Mouse (Mus musculus): ENCODE results near the gene Pgls. TPM values are rescaled to one million over a fixed set of nuclear protein-coding genes. Genes with fewer than 3 reads are reported as not detected.
A peak's percentile ranks its signal among the peaks of the same experiment; 100 is the strongest.

Pgls gene
- polyA plus RNA-seq (2014; fragmentation: Nextera tagmentation; extraction: Ambion mirVana) = 258 and 266 TPM in 2 replicates

- peak; percentile 84 for ATAC-seq (ENCODE audit: insufficient number of reproducible peaks, insufficient read depth, low FRiP score, low read depth)
- Histone ChIP-seq H3K27ac (ENCODE audit: low read length) (peak within 1 kb of the TSS; percentile 97), H3K9me3 (ENCODE audit: control insufficient read depth, low read depth, low read length) (no peaks in the 10 kb centered on the region), H3K4me1 (ENCODE audit: control insufficient read depth, insufficient read depth, low read length) (peaks cover 18% of the 10 kb centered on the region; the same call in 1 of the 2 replicates), H3K27me3 (ENCODE audit: control insufficient read depth, insufficient read depth, low read length) (no peaks in the 10 kb centered on the region), H3K4me3 (ENCODE audit: low read depth, low read length) (peak within 1 kb of the TSS; percentile 90), H3K9ac (replicated peaks; ENCODE audit: low read depth, low read length) (peak within 1 kb of the TSS; percentile 89), H3K4me2 (replicated peaks; ENCODE audit: low read depth, low read length) (peak within 1 kb of the TSS; percentile 80), H3K36me3 (ENCODE audit: control insufficient read depth, insufficient read depth, low read length) (peaks cover 6% of the 10 kb centered on the region)
- under 1% methylated on average over 68 of the region's 71 CpGs for WGBS
These were observed at the start of gene Pgls for GRCm38 (mm10) chr8:71591471-71592373. Gene Pgls, plus strand, starts transcription at chr8:71592176.

- Histone ChIP-seq H3K27ac (ENCODE audit: low read length) (peak within 1 kb of the TSS; percentile 30; the same call in 1 of the 2 replicates), H3K4me1 (ENCODE audit: control insufficient read depth, insufficient read depth, low read length) (peaks cover 7% of the 10 kb centered on the region)
- peak; percentile 92 for ATAC-seq (ENCODE audit: insufficient number of reproducible peaks, insufficient read depth, low FRiP score, low read depth)
These were observed 49.2 kb upstream of the Pgls start, which contains the start of gene Mvb12a for GRCm38 (mm10) chr8:71542632-71543343. Gene Mvb12a, plus strand, starts transcription at chr8:71542922.

GRCm38 (mm10) chr8:71543755-71544154, 48.2 kb upstream of the Pgls start:
- peak overlapping the region; percentile 84 for H3K4me2 ChIP-seq (replicated peaks; ENCODE audit: low read depth, low read length)
- no peak for ATAC-seq (ENCODE audit: insufficient number of reproducible peaks, insufficient read depth, low FRiP score, low read depth)
- no peak overlapping the region for H3K27ac ChIP-seq (ENCODE audit: low read length)
- H3K4me3 ChIP-seq (ENCODE audit: low read depth, low read length) = peak overlapping the region; percentile 78
- H3K9me3 ChIP-seq (ENCODE audit: control insufficient read depth, low read depth, low read length) = no peaks in the 10 kb centered on the region
- peaks cover 15% of the 10 kb centered on the region; the same call in 1 of the 2 replicates for H3K36me3 ChIP-seq (ENCODE audit: control insufficient read depth, insufficient read depth, low read length)
- 74% methylated on average over 9 of the region's 9 CpGs for WGBS
- H3K27me3 ChIP-seq (ENCODE audit: control insufficient read depth, insufficient read depth, low read length) = no peaks in the 10 kb centered on the region
- peaks cover 7% of the 10 kb centered on the region for H3K4me1 ChIP-seq (ENCODE audit: control insufficient read depth, insufficient read depth, low read length)
- H3K9ac ChIP-seq (replicated peaks; ENCODE audit: low read depth, low read length) = peak overlapping the region; percentile 69; the same call in 1 of the 2 replicates

More at GRCm38 (mm10) chr8:71542632-71543343, 49.2 kb upstream of the Pgls start, which contains the start of gene Mvb12a:
- WGBS = under 1% methylated on average over 55 of the region's 55 CpGs
- H3K9me3 ChIP-seq (ENCODE audit: control insufficient read depth, low read depth, low read length) = no peaks in the 10 kb centered on the region
- no peaks in the 10 kb centered on the region for H3K27me3 ChIP-seq (ENCODE audit: control insufficient read depth, insufficient read depth, low read length)
- peaks cover 11% of the 10 kb centered on the region; the same call in 1 of the 2 replicates for H3K36me3 ChIP-seq (ENCODE audit: control insufficient read depth, insufficient read depth, low read length)
- peak within 1 kb of the TSS; percentile 78 for H3K4me3 ChIP-seq (ENCODE audit: low read depth, low read length)
- H3K9ac ChIP-seq (replicated peaks; ENCODE audit: low read depth, low read length) = peak within 1 kb of the TSS; percentile 69
- H3K4me2 ChIP-seq (replicated peaks; ENCODE audit: low read depth, low read length) = peak within 1 kb of the TSS; percentile 84

- WGBS = 91% methylated on average over 11 of the region's 11 CpGs
These were observed 46.9 kb upstream of the Pgls start for GRCm38 (mm10) chr8:71545053-71545452.

GRCm38 (mm10) chr8:71547590-71547989, 44.4 kb upstream of the Pgls start:
- H3K4me3 ChIP-seq (ENCODE audit: low read depth, low read length) = no peak overlapping the region
- WGBS = 89% methylated on average over 7 of the region's 7 CpGs
- no peak overlapping the region for H3K4me2 ChIP-seq (replicated peaks; ENCODE audit: low read depth, low read length)
- H3K27ac ChIP-seq (ENCODE audit: low read length) = no peak overlapping the region
- H3K9me3 ChIP-seq (ENCODE audit: control insufficient read depth, low read depth, low read length) = no peaks in the 10 kb centered on the region
- H3K27me3 ChIP-seq (ENCODE audit: control insufficient read depth, insufficient read depth, low read length) = no peaks in the 10 kb centered on the region
- H3K9ac ChIP-seq (replicated peaks; ENCODE audit: low read depth, low read length) = no peak overlapping the region
- peaks cover 15% of the 10 kb centered on the region; the same call in 1 of the 2 replicates for H3K36me3 ChIP-seq (ENCODE audit: control insufficient read depth, insufficient read depth, low read length)
- ATAC-seq (ENCODE audit: insufficient number of reproducible peaks, insufficient read depth, low FRiP score, low read depth) = no peak
- H3K4me1 ChIP-seq (ENCODE audit: control insufficient read depth, insufficient read depth, low read length) = peaks cover 7% of the 10 kb centered on the region

More at GRCm38 (mm10) chr8:71545053-71545452, 46.9 kb upstream of the Pgls start:
- H3K27ac ChIP-seq (ENCODE audit: low read length) = no peak overlapping the region
- no peak overlapping the region for H3K4me3 ChIP-seq (ENCODE audit: low read depth, low read length)
- peaks cover 15% of the 10 kb centered on the region; the same call in 1 of the 2 replicates for H3K36me3 ChIP-seq (ENCODE audit: control insufficient read depth, insufficient read depth, low read length)
- ATAC-seq (ENCODE audit: insufficient number of reproducible peaks, insufficient read depth, low FRiP score, low read depth) = no peak
- H3K4me2 ChIP-seq (replicated peaks; ENCODE audit: low read depth, low read length) = no peak overlapping the region
- H3K27me3 ChIP-seq (ENCODE audit: control insufficient read depth, insufficient read depth, low read length) = no peaks in the 10 kb centered on the region
- no peaks in the 10 kb centered on the region for H3K9me3 ChIP-seq (ENCODE audit: control insufficient read depth, low read depth, low read length)
- no peak overlapping the region for H3K9ac ChIP-seq (replicated peaks; ENCODE audit: low read depth, low read length)
- peaks cover 7% of the 10 kb centered on the region for H3K4me1 ChIP-seq (ENCODE audit: control insufficient read depth, insufficient read depth, low read length)

GRCm38 (mm10) chr8:71550754-71551153, 41.2 kb upstream of the Pgls start:
- H3K4me3 ChIP-seq (ENCODE audit: low read depth, low read length) = no peak overlapping the region
- ATAC-seq (ENCODE audit: insufficient number of reproducible peaks, insufficient read depth, low FRiP score, low read depth) = no peak
- no peak overlapping the region for H3K4me2 ChIP-seq (replicated peaks; ENCODE audit: low read depth, low read length)
- H3K36me3 ChIP-seq (ENCODE audit: control insufficient read depth, insufficient read depth, low read length) = peaks cover 8% of the 10 kb centered on the region; the same call in 1 of the 2 replicates
- H3K9ac ChIP-seq (replicated peaks; ENCODE audit: low read depth, low read length) = no peak overlapping the region
- H3K27me3 ChIP-seq (ENCODE audit: control insufficient read depth, insufficient read depth, low read length) = no peaks in the 10 kb centered on the region
- no peak overlapping the region for H3K27ac ChIP-seq (ENCODE audit: low read length)
- 0 out of 2 replicates have a peak, but pooled peaks cover 3% of the 10 kb centered on the region for H3K4me1 ChIP-seq (ENCODE audit: control insufficient read depth, insufficient read depth, low read length)
- no peaks in the 10 kb centered on the region for H3K9me3 ChIP-seq (ENCODE audit: control insufficient read depth, low read depth, low read length)
- 68% methylated on average over 7 of the region's 7 CpGs for WGBS

- no peak for ATAC-seq (ENCODE audit: insufficient number of reproducible peaks, insufficient read depth, low FRiP score, low read depth)
- Histone ChIP-seq H3K9ac (replicated peaks; ENCODE audit: low read depth, low read length) (no peak overlapping the region), H3K4me1 (ENCODE audit: control insufficient read depth, insufficient read depth, low read length) (0 out of 2 replicates have a peak, but pooled peaks cover 3% of the 10 kb centered on the region), H3K9me3 (ENCODE audit: control insufficient read depth, low read depth, low read length) (no peaks in the 10 kb centered on the region), H3K27me3 (ENCODE audit: control insufficient read depth, insufficient read depth, low read length) (peaks cover 9% of the 10 kb centered on the region), H3K4me2 (replicated peaks; ENCODE audit: low read depth, low read length) (no peak overlapping the region), H3K36me3 (ENCODE audit: control insufficient read depth, insufficient read depth, low read length) (0 out of 2 replicates have a peak, but pooled peaks cover 4% of the 10 kb centered on the region), H3K4me3 (ENCODE audit: low read depth, low read length) (no peak overlapping the region), H3K27ac (ENCODE audit: low read length) (peak overlapping the region; percentile 44; the same call in 1 of the 2 replicates)
- 37% methylated on average over 6 of the region's 6 CpGs for WGBS
These were observed 39.2 kb upstream of the Pgls start for GRCm38 (mm10) chr8:71552770-71553169.

GRCm38 (mm10) chr8:71554001-71554400, 38.0 kb upstream of the Pgls start:
- no peaks in the 10 kb centered on the region for H3K36me3 ChIP-seq (ENCODE audit: control insufficient read depth, insufficient read depth, low read length)
- H3K4me3 ChIP-seq (ENCODE audit: low read depth, low read length) = no peak overlapping the region
- no peak overlapping the region for H3K27ac ChIP-seq (ENCODE audit: low read length)
- H3K4me2 ChIP-seq (replicated peaks; ENCODE audit: low read depth, low read length) = no peak overlapping the region
- peaks cover 16% of the 10 kb centered on the region for H3K27me3 ChIP-seq (ENCODE audit: control insufficient read depth, insufficient read depth, low read length)
- no peak for ATAC-seq (ENCODE audit: insufficient number of reproducible peaks, insufficient read depth, low FRiP score, low read depth)
- no peak overlapping the region for H3K9ac ChIP-seq (replicated peaks; ENCODE audit: low read depth, low read length)
- no peaks in the 10 kb centered on the region for H3K9me3 ChIP-seq (ENCODE audit: control insufficient read depth, low read depth, low read length)
- H3K4me1 ChIP-seq (ENCODE audit: control insufficient read depth, insufficient read depth, low read length) = 0 out of 2 replicates have a peak, but pooled peaks cover 3% of the 10 kb centered on the region
- 62% methylated on average over 6 of the region's 6 CpGs for WGBS
